Mouse (Mus musculus) G1E (cell line): ENCODE data around the gene Kat6b.

Source experiments
- CTCF ChIP-seq: IDR thresholded peaks from 2 replicates; pipeline ENCODE4 v1.5.1; 2012; ENCODE audit warnings: low read depth, low read length, inconsistent platforms, mixed read lengths
- POLR2AphosphoS5 ChIP-seq: IDR thresholded peaks from 2 replicates; pipeline ENCODE4 v1.6.1; 2012; ENCODE audit warnings: low read depth, low read length, inconsistent platforms; ENCODE audit not compliant: insufficient replicate concordance

GRCm38 (mm10) chr14:21602166-21602565, 120.9 kb downstream of the Kat6b start:
- TF ChIP-seq CTCF (no peak), POLR2AphosphoS5 (no peak)
